Mouse (Mus musculus): ENCODE data around the gene Rhoj. TPM values are rescaled to one million over a fixed set of nuclear protein-coding genes. Genes with fewer than 3 reads are reported as not detected.

The Rhoj gene
- total and polyA plus RNA-seq, 3 experiments: not detected

DNA sequence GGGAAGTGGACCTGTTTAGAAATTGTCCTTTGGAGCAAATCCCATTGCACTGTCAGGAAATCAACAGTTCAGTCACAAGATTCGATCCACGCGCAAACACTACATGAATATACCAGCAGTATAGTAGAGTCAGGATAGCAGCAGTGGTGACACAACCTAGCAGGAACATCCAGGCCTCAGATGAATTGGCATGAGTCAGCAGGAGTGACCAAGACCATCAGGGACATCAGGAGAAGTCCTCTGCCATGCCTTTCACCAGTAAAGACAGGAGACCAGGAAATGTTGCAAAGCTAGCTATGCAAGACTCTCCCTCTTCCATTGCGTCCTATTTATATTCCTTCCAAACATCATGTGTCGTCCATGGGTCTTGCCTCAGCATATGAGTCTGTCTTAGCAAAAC lies 16.6 kb upstream of the Rhoj start:
- dilution Hi-C loops (cut with MboI; ENCODE audit: extremely low pct_ligation_motif_present, extremely low pct_unique_long_range_greater_than_20kb, low sequenced_read_pairs) (no loop called here), in situ Hi-C loops (cut with MboI; ENCODE audit: low pct_ligation_motif_present, low pct_unique_long_range_greater_than_20kb, low sequenced_read_pairs) (no loop called here)
- Histone ChIP-seq H3K4me2 (ENCODE audit: insufficient read depth, low read depth, poor library complexity, severe bottlenecking) (no peak overlapping the region), H3K4me3 (replicated peaks in 1 of 3; ENCODE audit: low read depth in 2 of 3, low read length in 2 of 3, poor library complexity in 1 of 3) (no peak overlapping the region), H3K9me3 (replicated peaks; ENCODE audit: low read length) (no peaks in the 10 kb centered on the region), H3K79me2 (replicated peaks; ENCODE audit: control insufficient read depth, extremely low read depth, insufficient read depth, poor library complexity, severe bottlenecking) (no peaks in the 10 kb centered on the region), H3K4me1 (ENCODE audit: control insufficient read depth in 1 of 2, insufficient read depth in 2 of 2) (no peaks in the 10 kb centered on the region), H3K36me3 (replicated peaks in 1 of 2; ENCODE audit: control insufficient read depth in 1 of 2, insufficient read depth in 1 of 2, low read length in 1 of 2) (no peaks in the 10 kb centered on the region), H3K27me3 (replicated peaks) (no peaks in the 10 kb centered on the region), H3K9ac (ENCODE audit: insufficient read depth, low read depth) (no peak overlapping the region), H3K27ac (ENCODE audit: insufficient read depth, low read depth) (no peak overlapping the region)
- DNase-seq (ENCODE audit: extremely low read depth): no peak
- TF ChIP-seq TBP (conservative IDR thresholded peaks at IDR 0.05; ENCODE audit: low read depth, low read length) (no peak), MAFK (IDR thresholded peaks at IDR 0.05; ENCODE audit: insufficient replicate concordance, low read length) (no peak), TCF12 (IDR thresholded peaks at IDR 0.05; ENCODE audit: low read depth, low read length) (no peak), POLR2A (IDR thresholded peaks at IDR 0.05; ENCODE audit: low read depth, low read length) (no peak), SMC3 (IDR thresholded peaks at IDR 0.05; ENCODE audit: low read depth, low read length) (no peak), PAX5 (IDR thresholded peaks at IDR 0.05; ENCODE audit: low read length) (no peak), UBTF (IDR thresholded peaks at IDR 0.05; ENCODE audit: low read depth, low read length) (no peak), KAT2A (IDR thresholded peaks at IDR 0.05; ENCODE audit: insufficient replicate concordance, low read length) (no peak), ETS1 (conservative IDR thresholded peaks at IDR 0.05; ENCODE audit: low read depth, low read length) (no peak), MAX (IDR thresholded peaks at IDR 0.05; ENCODE audit: low read length) (no peak), EP300 (IDR thresholded peaks at IDR 0.05; ENCODE audit: low read length) (no peak), E2F4 (IDR thresholded peaks at IDR 0.05; ENCODE audit: insufficient replicate concordance, low read depth, low read length) (no peak), JUND (conservative IDR thresholded peaks at IDR 0.05; ENCODE audit: low read depth, low read length) (no peak), MEF2A (IDR thresholded peaks at IDR 0.05; ENCODE audit: borderline replicate concordance, low read depth, low read length) (no peak), MXI1 (IDR thresholded peaks at IDR 0.05; ENCODE audit: low read depth, low read length) (no peak), MYC (IDR thresholded peaks at IDR 0.05; ENCODE audit: low read depth, low read length) (no peak), ZKSCAN1 (IDR thresholded peaks at IDR 0.05; ENCODE audit: borderline replicate concordance, low read depth, low read length) (no peak), MAZ (IDR thresholded peaks at IDR 0.05; ENCODE audit: low read depth, low read length) (no peak), RCOR1 (conservative IDR thresholded peaks at IDR 0.05; ENCODE audit: low read depth, low read length) (no peak), HCFC1 (IDR thresholded peaks at IDR 0.05; ENCODE audit: low read depth, low read length) (no peak)

DNA sequence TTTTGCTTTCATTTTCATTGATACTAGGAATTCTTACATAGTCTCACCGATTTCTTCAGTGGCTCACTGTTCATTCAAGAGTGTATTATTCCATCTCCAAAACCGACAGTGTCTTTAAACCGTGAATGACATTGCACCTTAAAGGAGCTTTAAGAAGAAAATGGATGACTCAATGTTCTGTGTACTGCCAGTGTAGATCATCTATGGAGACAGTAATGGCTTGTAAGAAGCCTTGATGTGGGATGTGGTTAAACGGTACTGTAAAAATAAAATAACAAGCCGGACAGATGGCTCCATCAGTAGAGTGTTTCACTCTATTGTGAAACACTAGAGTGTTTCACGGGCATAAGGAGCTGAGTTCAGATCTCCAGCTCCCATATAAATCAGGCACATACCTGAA lies 15.2 kb upstream of the Rhoj start:
- Histone ChIP-seq H3K4me2 (ENCODE audit: insufficient read depth, low read depth, poor library complexity, severe bottlenecking) (no peak overlapping the region), H3K27me3 (replicated peaks) (no peaks in the 10 kb centered on the region), H3K36me3 (replicated peaks in 1 of 2; ENCODE audit: control insufficient read depth in 1 of 2, insufficient read depth in 1 of 2, low read length in 1 of 2) (no peaks in the 10 kb centered on the region), H3K79me2 (replicated peaks; ENCODE audit: control insufficient read depth, extremely low read depth, insufficient read depth, poor library complexity, severe bottlenecking) (no peaks in the 10 kb centered on the region), H3K27ac (ENCODE audit: insufficient read depth, low read depth) (no peak overlapping the region), H3K4me1 (ENCODE audit: control insufficient read depth in 1 of 2, insufficient read depth in 2 of 2) (peaks cover 0 to 5% of the 10 kb centered on the region in 2 experiments; a peak in 1 of 4 replicates), H3K9ac (ENCODE audit: insufficient read depth, low read depth) (no peak overlapping the region), H3K9me3 (replicated peaks; ENCODE audit: low read length) (no peaks in the 10 kb centered on the region), H3K4me3 (replicated peaks in 1 of 3; ENCODE audit: low read depth in 2 of 3, low read length in 2 of 3, poor library complexity in 1 of 3) (no peak overlapping the region)
- dilution Hi-C loops (cut with MboI; ENCODE audit: extremely low pct_ligation_motif_present, extremely low pct_unique_long_range_greater_than_20kb, low sequenced_read_pairs): no loop called here
- in situ Hi-C loops (cut with MboI; ENCODE audit: low pct_ligation_motif_present, low pct_unique_long_range_greater_than_20kb, low sequenced_read_pairs): no loop called here
- no peak for TF ChIP-seq E2F4 (IDR thresholded peaks at IDR 0.05; ENCODE audit: insufficient replicate concordance, low read depth, low read length)
- TF ChIP-seq MEF2A (IDR thresholded peaks at IDR 0.05; ENCODE audit: borderline replicate concordance, low read depth, low read length): no peak
- TF ChIP-seq SMC3 (IDR thresholded peaks at IDR 0.05; ENCODE audit: low read depth, low read length): no peak
- TF ChIP-seq UBTF (IDR thresholded peaks at IDR 0.05; ENCODE audit: low read depth, low read length): no peak
- TF ChIP-seq JUN (IDR thresholded peaks at IDR 0.05; ENCODE audit: insufficient read depth, low read depth, low read length): no peak
- no peak for TF ChIP-seq JUND (conservative IDR thresholded peaks at IDR 0.05; ENCODE audit: low read depth, low read length)
- no peak for TF ChIP-seq USF2 (conservative IDR thresholded peaks at IDR 0.05; ENCODE audit: low read depth, low read length)
- TF ChIP-seq TCF12 (IDR thresholded peaks at IDR 0.05; ENCODE audit: low read depth, low read length): no peak
- TF ChIP-seq EP300 (IDR thresholded peaks at IDR 0.05; ENCODE audit: low read length): no peak
- no peak for DNase-seq (ENCODE audit: extremely low read depth)
